Mouse (Mus musculus): ENCODE measurements around the gene Tomm70a.
A peak's percentile ranks its signal among the peaks of the same experiment; 100 is the strongest.
"Not testable (repeated sequence)": the region's sequence is repeated elsewhere in the genome, so short reads cannot be mapped to it uniquely, and the experiment has no call there.

Gene Tomm70a

DNA sequence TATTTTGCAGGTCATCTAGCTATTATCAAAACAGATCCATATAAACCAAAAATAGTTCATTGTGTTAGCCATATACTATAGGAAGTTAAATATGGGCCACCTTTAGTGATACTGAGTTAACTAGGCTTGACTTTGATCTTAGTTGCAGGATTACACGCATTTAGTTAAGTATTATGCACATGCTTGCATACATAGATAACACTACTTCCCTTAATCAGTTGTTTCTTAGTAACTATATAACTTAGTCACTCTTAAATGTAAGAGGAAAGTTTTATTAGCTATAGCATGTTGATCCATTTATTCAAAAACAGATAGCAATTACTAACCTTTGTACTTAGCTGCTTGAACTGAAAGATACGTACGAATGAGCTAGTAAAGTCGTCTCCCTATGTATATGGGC lies 29.9 kb downstream of the Tomm70a start:
- DNase-seq (ENCODE audit: low spot score), result no peak

DNA sequence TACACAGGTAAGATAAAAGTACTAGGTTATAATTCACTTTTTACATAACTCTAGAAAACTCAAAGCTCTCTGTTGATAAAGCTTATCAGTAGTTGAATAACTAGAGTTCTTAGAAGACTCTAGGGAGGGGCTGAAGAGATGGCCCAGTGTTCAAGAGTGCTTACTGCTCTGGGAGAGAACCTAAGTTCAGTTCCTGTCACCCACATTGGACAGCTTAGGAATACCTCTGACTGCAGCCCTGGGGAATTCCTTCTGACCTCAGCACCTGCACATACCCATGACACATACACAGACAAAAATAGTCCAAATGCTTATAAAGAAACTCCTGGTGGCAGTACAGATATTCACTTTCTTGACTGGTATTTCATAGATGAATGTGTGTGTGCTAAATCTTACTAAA lies 34.4 kb downstream of the Tomm70a start:
- DNase-seq (ENCODE audit: low spot score), result no peak

DNA sequence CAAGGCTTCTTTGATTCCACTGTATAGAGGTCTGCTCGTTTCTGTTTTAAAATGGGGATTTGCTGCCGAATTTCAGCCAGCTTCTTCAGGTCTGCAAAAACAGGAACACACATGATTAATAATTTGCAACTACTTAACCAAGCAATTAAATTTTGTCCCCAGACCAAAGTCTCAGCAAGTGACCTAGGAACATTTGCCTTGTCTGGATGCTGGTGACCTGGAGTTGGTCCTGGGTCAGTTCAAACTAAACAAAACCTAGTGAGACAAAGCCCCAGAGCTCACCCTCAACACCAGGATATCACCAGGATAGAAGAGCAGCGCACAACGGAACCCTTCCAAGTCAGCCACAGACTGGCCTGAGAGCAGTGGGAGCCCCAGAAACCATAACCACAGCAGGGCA lies 35.6 kb downstream of the Tomm70a start:
- DNase-seq (ENCODE audit: low spot score), result no peak

DNA sequence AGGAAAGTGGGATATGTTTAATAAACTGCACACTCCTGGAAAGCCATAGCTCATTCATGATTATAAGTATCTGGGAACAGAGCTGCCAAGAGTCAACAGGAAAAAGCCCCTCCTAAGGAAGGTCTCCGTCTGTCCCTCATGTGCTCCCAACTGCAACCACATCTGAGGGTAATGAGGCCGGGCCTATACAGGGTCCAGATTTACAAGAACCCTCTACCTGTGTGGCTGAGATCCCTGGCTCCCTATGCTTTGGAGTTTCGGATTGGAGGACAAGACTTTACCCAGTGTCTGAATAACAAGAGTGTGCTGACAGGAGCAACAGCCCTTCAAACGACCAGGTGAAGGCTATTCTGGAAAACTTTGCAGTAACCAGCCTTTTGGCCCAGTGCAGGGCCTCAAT lies 36.2 kb downstream of the Tomm70a start:
- DNase-seq (ENCODE audit: low spot score), result no peak

DNA sequence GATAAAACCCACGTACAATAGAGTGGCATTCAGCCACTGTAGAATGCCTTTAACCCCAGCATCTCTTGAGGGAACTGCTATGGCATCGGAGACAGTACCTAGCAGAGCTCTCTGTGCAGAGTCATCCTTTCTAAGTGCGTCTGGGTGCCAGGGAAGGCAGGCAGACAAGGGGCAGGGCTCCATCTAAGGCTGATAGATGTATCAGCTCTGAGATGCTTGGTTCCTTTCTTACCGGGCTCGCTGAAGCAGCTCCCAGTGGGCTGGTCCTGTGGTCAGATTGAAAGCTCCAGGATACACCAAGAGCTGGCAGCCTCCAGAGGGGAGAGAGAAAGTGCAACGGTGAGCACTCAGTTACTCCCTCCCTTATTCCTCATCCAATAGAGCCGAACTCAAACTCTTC lies 38.3 kb downstream of the Tomm70a start:
- no peak for DNase-seq (ENCODE audit: low spot score)

DNA sequence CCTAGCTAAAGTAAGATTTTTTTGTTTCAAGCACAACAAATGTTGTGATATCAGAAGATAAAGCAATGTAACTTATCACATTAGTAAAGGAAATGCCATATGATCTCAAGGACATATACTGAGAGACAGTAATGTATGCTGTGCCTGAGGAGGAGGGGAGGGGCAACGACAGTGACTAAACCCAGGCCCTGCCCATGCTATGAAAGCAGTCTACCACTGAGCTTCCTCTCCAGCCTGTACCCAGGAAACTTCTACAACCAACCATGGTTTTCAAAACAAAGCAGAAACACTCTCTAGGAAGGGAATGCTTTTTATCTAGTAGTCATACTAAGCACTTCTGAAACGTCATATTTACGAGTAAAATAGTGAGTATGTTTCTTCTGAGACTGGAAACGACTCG lies 41.3 kb downstream of the Tomm70a start:
- DNase-seq (ENCODE audit: low spot score), result no peak

DNA sequence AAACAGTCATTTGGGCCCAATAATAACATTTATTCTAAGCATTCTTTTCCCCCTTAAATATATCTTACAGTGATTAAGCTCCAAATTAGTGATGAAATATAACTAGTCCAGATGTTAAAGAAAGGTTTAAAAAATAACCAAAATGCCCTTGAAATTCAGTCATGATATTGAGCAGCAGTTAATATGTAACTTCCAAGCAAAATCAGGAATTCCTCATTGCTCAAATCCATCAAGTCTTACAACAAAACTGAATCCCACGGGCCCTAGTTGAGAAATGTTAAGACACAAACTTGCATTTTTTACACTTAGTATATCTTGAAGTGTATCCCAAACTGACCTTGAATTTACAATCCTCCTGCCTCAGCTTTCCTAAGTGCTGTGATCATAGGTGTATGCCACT lies 42.2 kb downstream of the Tomm70a start:
- no peak for DNase-seq (ENCODE audit: low spot score)

DNA sequence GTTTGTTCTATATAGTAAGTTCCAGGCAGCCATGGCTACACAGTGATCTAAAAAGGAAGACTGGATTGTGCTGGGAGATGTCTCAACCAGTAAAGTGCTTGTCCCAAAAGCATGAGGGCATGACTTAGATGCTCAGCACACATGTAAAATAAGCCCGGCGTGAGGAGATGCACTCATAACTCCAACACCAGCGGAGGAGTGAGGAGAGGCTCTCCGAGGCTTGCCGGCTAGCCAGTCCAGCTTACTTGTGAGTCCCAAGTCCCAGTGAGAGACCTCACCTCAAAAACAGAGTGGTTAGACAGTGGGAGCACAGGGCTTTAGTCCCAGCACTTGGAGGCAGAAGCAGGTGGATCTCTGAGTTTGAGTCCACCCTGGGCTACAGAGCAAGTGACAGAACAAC lies 43.7 kb downstream of the Tomm70a start:
- no peak for DNase-seq (ENCODE audit: low spot score)

DNA sequence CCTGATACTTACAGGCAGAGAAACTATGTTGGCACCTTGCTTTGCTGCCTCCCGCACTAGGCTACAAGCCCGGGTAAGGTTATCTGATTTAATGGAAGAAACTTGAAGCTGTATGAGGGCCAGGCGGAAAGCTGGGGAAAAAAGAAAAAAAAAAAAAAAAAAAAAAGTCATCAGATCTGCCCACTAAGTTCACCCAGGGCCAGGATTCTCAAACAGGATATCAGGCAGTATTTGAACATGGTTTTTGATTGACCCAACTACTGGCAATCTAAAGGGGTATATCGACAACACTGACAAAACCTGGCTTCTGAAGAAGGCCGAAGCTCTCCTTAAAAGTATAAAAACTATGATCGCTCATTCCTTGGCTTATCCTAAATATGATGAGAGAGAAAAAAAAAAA lies 44.6 kb downstream of the Tomm70a start:
- no peak for DNase-seq (ENCODE audit: low spot score)

DNA sequence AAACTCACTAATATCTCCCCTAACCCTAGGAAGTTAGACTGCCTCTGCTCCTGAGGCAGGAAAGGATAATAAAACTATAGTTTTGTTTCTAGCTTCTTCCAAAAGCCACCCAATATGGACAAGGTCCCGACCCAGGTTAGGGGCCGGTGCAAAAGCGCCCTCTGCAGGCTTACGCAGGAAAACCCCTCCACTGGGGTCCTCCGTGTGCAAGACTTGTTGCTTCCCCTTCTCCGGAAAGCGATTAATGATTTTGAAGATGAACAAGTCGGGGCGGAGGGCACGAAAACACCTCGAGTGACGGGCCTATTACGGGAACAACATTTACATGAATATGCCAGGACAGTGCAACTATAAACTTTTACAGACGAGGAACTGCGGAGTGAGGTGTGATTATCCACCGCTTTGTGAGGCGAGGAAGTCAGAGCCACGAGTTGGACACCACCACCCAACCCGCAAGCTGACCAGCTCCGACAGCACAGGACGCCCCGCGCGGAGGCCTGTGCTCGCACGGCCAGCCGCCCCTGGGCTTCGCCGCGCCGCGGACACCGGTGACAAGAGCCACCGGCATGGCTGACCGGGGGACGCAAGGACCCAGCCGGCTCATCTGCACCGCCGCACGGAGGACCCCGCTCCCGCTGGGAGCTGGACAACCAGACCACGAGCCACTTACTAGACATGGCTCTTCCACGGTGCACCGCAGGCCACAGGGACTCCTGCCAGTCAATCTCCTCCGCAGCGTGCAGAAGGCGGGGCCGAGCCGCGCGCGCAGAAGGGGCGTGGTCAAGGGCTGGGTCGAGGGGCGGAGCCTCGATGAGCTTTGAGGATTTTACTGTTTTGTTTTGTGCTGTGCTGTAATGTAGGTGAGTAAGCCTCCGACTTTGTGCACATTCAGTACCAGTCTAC lies 45.4 kb downstream of the Tomm70a start, which contains the start of gene Nit2:
Nit2 (minus strand) TSS at position 731 of the 903 bp plus-strand sequence.
- peak; percentile 84 for DNase-seq (ENCODE audit: low spot score)

DNA sequence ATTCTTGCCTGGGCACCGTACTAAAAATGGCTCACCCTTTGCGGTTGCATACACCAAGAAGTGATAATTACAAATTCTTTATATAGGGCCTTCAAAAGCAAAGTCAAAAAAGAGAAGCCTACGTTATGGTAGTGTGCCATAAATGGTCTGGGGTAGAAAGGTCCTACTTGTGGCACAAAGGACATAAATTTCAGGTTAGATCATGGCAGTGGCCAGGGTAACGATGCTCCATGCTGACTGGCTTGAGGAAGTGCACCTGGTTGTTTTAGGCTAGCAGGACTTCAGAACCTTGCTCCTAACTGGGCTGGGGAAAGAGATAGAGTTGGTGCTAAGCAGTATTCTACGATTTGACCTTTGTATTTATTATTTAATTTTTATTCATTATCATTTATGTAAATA lies 46.0 kb downstream of the Tomm70a start:
- no peak for DNase-seq (ENCODE audit: low spot score)

DNA sequence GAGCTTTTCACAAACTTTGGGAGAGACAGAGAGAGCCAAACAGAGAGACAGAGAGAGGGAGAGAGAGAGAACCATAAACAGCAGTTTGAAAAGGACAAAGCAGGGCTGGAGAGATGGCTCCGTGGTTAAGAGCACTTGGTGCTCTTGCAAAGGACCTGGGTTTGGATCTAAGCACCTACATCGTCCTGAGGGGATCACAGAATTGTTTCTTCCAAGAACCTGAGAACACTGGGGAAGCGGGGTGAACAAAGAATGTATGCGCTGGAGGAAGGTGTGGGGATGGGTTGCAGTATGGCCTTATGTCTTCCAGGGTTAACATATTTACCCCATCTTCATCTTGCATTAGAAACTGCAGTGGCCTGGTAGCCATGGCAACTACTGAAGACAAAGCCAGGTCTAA lies 46.7 kb downstream of the Tomm70a start:
- DNase-seq (ENCODE audit: low spot score), result no peak

DNA sequence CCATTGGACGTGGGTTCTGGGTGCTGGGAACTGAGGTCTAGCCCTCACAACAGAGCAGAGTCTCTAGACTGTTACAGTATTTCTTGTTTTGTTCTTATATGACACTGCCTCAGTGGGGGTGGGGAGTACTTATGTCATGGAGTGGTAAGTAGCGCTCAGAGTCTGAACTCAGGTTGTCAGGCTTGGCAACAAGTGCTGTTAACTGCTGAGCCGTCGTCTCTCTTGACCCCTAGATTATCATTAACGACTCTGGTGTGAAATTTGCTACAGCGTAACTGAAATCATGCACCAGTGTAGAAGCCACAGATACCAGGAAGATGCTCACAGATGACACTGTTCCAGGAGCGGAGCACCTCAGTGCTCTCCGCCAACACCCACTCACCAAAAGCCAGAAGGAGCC lies 49.7 kb downstream of the Tomm70a start:
- no peak for DNase-seq (ENCODE audit: low spot score)

DNA sequence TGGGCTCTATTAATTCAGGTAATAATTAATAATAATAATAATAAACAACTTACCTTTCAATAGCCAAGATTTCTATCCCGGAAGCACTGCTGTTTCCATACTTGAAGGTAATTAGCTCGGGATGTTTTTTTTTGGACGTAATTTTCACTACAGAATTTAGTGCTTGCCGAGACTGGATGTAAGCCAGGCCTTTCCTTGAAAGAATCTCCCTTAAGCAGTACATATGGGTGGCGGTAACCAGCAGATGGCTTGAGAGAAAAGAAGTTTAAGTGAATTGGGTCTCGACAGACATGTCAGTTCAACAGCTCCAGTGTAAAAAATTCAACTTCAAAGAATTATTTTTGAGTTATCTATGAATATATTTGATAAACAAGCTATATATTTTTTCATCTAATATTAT lies 50.1 kb downstream of the Tomm70a start:
- no peak for DNase-seq (ENCODE audit: low spot score)

DNA sequence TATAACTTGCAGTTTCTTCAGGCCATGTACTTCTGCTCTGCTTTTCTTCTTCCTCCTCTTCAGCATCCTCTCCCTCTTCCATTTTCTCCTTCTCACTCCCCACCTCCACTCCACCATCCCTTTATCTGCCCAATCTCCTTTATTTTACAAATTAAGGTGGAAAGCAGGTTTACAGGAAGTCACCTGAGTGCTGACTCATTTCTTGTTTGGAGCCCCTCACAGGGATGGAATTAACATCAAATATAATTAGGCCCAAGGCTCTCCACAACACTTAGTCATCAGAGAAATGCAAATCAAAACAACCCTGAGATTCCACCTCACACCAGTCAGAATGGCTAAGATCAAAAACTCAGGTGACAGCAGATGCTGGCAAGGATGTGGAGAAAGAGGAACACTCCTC lies 53.0 kb downstream of the Tomm70a start:
- DNase-seq (ENCODE audit: low spot score), result not testable (repeated sequence)

DNA sequence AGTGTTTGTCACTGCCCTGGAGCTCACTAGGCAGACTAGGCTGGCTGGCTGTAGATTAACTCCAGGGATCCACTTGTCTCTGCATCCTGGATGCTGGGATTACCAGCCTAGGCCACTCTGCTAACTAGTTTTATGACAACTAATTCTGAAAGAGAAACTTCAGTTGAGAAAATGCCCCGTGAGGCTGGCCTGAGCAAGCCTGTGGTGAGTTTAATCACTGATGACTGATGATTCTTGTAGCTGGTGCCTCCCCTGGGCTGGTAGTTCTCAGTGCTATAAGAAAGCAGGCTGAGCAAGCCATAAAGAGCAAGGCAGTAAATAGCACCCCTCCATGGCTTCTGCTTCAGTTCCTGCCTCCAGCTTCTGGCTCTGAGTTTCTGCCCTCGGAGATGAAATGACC lies 54.2 kb downstream of the Tomm70a start:
- DNase-seq (ENCODE audit: low spot score), result no peak

DNA sequence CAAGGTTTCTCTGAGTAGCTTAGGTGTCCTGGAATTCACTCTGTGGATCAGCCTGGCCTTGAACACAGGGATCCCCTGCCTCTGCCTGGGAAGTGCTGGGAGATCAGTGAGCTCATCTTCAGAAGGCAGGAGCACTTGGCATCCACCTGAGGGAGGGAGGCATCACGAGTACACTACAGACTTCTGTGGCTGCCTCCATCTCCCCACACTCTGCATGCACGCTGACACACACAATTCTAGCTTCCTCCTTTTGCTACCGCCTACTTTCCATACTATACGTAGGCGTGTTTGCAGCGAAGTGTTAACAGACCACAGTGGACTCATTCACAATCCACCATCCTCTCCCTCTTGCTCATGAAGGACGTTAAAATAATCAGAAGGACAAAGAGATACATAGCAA lies 54.8 kb downstream of the Tomm70a start:
- DNase-seq (ENCODE audit: low spot score), result no peak

DNA sequence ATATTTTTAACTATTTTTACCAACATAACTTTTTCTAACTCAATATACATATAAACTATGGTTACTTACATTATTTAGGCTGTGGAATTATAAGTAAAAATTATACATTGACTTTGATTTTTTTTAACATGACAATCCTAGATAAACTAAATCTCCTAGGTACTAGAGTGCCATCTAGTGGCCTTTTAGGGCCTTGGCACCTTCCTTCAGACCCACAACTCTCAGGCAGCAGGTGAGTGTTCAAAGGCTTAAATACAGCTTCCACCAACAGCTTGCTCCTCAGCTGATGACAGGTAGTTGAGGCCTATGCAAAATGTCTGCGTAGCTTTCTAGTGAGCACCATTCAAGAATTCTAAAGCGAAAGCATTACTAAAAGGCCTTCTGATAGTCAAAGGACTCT lies 55.8 kb downstream of the Tomm70a start:
- no peak for DNase-seq (ENCODE audit: low spot score)

DNA sequence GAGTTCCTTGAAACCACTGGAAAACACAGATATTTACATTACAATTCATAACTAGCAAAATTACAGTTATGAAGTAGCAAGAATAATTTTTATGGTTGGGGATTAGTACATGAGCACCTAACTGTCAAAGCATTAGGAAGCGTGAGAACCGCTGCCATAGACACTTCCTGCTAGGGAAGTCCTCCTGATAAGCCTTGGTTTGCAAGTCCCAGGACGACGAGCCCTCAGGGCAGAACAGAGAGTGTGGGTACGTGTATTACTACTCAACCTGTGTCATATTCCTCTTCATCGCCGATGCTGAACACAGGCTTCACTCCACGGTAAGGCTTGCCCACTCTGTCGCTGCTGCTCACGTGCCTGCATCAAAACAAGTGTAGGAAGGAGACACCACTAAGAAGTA lies 56.2 kb downstream of the Tomm70a start:
- no peak for DNase-seq (ENCODE audit: low spot score)

DNA sequence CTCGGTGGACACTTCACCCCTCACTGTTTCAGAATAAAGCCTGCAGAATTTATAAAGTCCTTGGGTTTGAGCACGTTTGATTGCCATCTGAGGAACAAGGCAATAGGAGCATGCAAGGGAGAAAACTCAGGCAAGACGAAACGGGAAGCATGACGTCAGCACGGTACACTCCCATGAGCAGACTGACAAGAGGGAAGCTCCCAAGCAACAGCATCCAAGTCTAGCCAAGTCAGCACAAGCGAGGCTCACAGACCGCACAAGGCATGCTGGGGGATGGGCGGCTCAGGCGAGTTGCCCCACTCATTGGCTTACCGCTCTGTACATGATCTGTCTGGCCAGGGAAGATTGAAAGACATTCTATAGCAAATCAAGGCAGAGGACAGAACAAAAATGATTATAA lies 59.7 kb downstream of the Tomm70a start:
- DNase-seq (ENCODE audit: low spot score), result no peak

DNA sequence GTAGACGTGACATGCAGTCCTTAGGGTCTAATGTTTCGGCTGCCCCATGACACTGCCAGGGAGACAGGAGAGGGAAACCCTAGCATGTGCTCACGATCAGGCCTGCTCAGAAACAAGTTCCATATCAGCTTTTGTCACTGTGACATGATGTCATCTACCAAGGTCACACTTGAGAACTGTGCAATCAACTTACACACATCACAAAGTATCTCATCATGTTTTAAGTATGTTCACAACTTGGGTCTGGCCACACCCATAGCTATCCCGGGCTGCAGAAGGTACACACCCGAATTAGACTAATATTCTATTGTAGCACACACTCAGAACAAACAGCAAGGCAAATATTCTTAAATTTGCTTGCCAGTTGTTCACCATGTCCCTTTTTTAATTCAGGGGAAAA lies 60.5 kb downstream of the Tomm70a start:
- DNase-seq (ENCODE audit: low spot score), result no peak

DNA sequence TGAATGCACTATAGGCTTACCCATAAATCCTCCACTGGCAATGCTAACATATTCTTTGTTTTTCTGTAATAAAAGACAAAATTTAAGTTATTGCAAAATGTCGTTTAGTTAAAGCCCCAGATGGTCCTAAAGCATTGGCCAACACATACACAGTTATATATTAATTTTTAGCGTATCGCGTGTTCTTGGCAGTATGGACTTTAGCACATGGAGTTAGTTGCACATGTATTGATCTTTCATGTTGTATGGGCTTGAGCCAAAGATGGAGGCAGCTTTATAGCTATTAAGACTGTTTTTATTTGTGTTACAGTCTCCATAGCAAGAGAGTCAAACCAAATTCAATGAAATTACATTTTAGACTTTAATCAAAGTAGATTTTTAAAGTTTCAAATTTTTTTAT lies 65.1 kb downstream of the Tomm70a start:
- DNase-seq (ENCODE audit: low spot score), result no peak

DNA sequence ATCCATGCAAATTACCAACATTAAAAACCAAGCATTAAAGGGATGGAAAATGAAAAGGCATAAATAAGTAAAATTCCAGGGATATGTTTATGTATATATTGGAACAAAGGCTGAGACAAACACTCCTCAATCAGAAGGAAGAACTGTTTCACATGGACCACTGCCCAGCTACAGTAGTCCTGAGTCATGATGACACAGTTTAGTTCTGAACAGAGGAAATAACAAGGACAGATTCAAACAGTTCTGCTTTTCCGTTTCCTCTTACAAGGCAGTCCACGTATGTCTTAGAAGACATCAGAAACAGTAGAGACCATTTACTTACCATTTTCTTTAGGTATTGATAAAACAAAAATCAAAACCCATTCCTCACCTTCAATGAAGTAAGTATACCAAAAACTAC lies 68.0 kb downstream of the Tomm70a start:
- DNase-seq (ENCODE audit: low spot score), result no peak

DNA sequence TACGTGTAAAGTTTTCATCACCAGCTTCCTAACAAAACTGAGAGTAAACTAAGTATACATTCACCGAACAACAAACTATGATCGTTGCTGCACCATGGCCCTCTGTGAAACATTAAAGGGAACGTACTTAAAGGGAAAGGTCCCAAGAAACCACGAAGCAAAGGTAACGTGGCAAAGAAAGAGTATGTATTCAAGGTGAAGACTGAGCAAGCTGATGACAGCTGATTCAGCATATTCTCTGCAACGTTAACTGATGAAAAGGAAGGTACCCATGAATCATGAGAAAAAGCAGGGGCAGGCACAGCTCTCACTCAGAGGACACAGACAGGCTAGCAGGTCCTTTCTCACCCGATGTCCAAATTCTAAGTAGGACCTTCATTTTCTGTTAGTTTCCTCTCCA lies 68.9 kb downstream of the Tomm70a start:
- no peak for DNase-seq (ENCODE audit: low spot score)
